Mouse (Mus musculus): ENCODE measurements around the gene Crabp2. TPM values are rescaled to one million over a fixed set of nuclear protein-coding genes. Genes with fewer than 3 reads are reported as not detected.

Crabp2 gene
- total RNA-seq, 2 experiments from 2014 or later = 0.57 to 0.81 TPM

DNA sequence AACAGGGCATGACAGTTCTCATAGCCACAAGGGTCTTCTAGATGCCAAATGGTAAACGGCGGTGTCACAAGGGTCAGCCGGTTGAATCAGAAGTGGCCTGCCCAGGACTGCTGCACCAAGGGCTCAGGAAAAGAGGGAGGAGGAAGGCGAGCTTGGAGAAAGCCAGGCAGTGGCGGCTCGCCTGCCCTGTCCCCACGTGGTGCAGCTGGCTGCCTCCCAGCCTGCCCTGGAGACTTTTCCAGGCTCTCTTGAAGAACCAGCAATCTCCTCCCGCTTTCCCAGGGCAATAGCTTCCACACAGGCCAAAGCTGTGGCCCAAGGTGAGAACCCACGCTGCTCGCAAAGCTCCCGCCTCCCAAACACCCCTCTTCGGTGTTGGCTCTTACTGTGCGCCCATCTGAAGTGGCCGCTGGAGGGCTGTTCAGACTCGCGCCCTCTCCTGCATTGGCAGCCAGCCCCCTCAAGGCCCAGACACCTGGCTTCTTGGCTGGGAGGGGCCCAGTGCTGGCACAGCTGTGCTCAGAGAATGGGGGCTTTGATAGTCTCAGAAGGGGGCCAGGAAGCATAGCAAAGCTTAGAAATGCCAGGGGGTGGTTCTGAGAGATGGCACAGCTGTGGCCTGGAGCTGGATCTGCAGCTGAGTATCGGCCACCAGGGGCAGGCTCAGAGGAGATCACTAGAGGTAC, 54.0 kb downstream of the Crabp2 start:
- intact Hi-C loops (cut with DNase I) = no loop called here
- DNase-seq = peak in 1 of 2 experiments; percentile 29

Other genes with a start within 250 kb of the Crabp2 start
- gene Lrrc71, start 200.0 kb upstream of the Crabp2 start, total RNA-seq (2021) = under 1 TPM; 0.29 to 0.50 TPM
- under 1 TPM; 0.15 to 0.29 TPM for gene Ntrk1, start 153.5 kb upstream of the Crabp2 start, total RNA-seq (2021)
- under 1 TPM; 0.20 to 0.55 TPM for gene Insrr, start 151.7 kb upstream of the Crabp2 start, total RNA-seq (2021)
- 10 to 100 TPM; 29.5 to 30.7 TPM for gene Pear1, start 124.4 kb upstream of the Crabp2 start, total RNA-seq (2021)
- under 1 TPM; 0.10 to 0.31 TPM for gene Sh2d2a, start 101.9 kb upstream of the Crabp2 start, total RNA-seq (2021)
- gene Prcc, start 63.1 kb upstream of the Crabp2 start, total RNA-seq (2021) = 10 to 100 TPM; 54.8 to 56.2 TPM
- gene Hdgf, start 42.3 kb upstream of the Crabp2 start, total RNA-seq (2021) = 100 to 1,000 TPM; 106 to 112 TPM
- 10 to 100 TPM; 60.5 to 75.5 TPM for gene Mrpl24, start 29.2 kb upstream of the Crabp2 start, total RNA-seq (2021)
- 10 to 100 TPM; 16.2 to 18.9 TPM for gene Isg20l2, start 18.4 kb upstream of the Crabp2 start, total RNA-seq (2021)
- 1 to 10 TPM; 6.8 to 7.0 TPM for gene Rrnad1, start 17.9 kb upstream of the Crabp2 start, total RNA-seq (2021)
- gene Nes, start 22.4 kb downstream of the Crabp2 start, total RNA-seq (2021) = 10 to 100 TPM; 56.4 to 62.4 TPM
- under 1 TPM in 1 of 2 experiments, not detected in 1; 0.17 TPM for gene Bcan, start 51.6 kb downstream of the Crabp2 start, total RNA-seq (2021)
- gene Hapln2, start 78.9 kb downstream of the Crabp2 start, total RNA-seq (2021) = not detected
- 1 to 10 TPM; 7.2 to 8.4 TPM for gene Gpatch4, start 94.4 kb downstream of the Crabp2 start, total RNA-seq (2021)
- gene Naxe, start 109.8 kb downstream of the Crabp2 start, total RNA-seq (2021) = 10 to 100 TPM; 76.5 to 86.4 TPM
- not detected for gene Ttc24, start 129.6 kb downstream of the Crabp2 start, total RNA-seq (2021)
- 10 to 100 TPM; 15.6 to 19.3 TPM for gene Iqgap3, start 133.3 kb downstream of the Crabp2 start, total RNA-seq (2021)
- 100 to 1,000 TPM; 121 to 133 TPM for gene Mef2d, start 193.7 kb downstream of the Crabp2 start, total RNA-seq (2021)

Measured in heart, postnatal 10 days (tissue).